Mouse (Mus musculus): ENCODE data around the gene Rimbp2.

Rimbp2 gene

GRCm38 (mm10) chr5:128925073-128925472 lies 28.2 kb downstream of the Rimbp2 start:
- no peak for DNase-seq

- DNase-seq: no peak
These were observed 33.2 kb downstream of the Rimbp2 start for GRCm38 (mm10) chr5:128920112-128920511.

GRCm38 (mm10) chr5:128917116-128917959 lies 35.9 kb downstream of the Rimbp2 start:
- no peak for DNase-seq

- no peak for DNase-seq
These were observed 39.5 kb downstream of the Rimbp2 start for GRCm38 (mm10) chr5:128913820-128914219.

GRCm38 (mm10) chr5:128912374-128912773 lies 40.9 kb downstream of the Rimbp2 start:
- DNase-seq: no peak

GRCm38 (mm10) chr5:128911593-128911992 lies 41.7 kb downstream of the Rimbp2 start:
- no peak for DNase-seq

GRCm38 (mm10) chr5:128904113-128904512 lies 49.2 kb downstream of the Rimbp2 start:
- DNase-seq: no peak

GRCm38 (mm10) chr5:128903120-128903519 lies 50.2 kb downstream of the Rimbp2 start:
- DNase-seq: no peak

- DNase-seq: no peak
These were observed 53.3 kb downstream of the Rimbp2 start for GRCm38 (mm10) chr5:128899971-128900370.

- DNase-seq: no peak
These were observed 58.4 kb downstream of the Rimbp2 start for GRCm38 (mm10) chr5:128894921-128895320.

- DNase-seq: no peak
These were observed 65.7 kb downstream of the Rimbp2 start for GRCm38 (mm10) chr5:128887546-128887945.

GRCm38 (mm10) chr5:128884320-128884719 lies 69.0 kb downstream of the Rimbp2 start:
- DNase-seq: no peak

- no peak for DNase-seq
These were observed 74.2 kb downstream of the Rimbp2 start for GRCm38 (mm10) chr5:128879092-128879491.

- DNase-seq: no peak
These were observed 75.8 kb downstream of the Rimbp2 start for GRCm38 (mm10) chr5:128877425-128878035.

GRCm38 (mm10) chr5:128871706-128872105 lies 81.6 kb downstream of the Rimbp2 start:
- DNase-seq: no peak

GRCm38 (mm10) chr5:128866811-128867210 lies 86.5 kb downstream of the Rimbp2 start:
- DNase-seq: no peak

- DNase-seq: no peak
These were observed 87.0 kb downstream of the Rimbp2 start for GRCm38 (mm10) chr5:128866291-128866690.

- no peak for DNase-seq
These were observed 89.8 kb downstream of the Rimbp2 start for GRCm38 (mm10) chr5:128863497-128863896.

GRCm38 (mm10) chr5:128860907-128861306 lies 92.4 kb downstream of the Rimbp2 start:
- DNase-seq: no peak

- DNase-seq: no peak
These were observed 100.5 kb downstream of the Rimbp2 start for GRCm38 (mm10) chr5:128852791-128853190.

- DNase-seq: no peak
These were observed 105.5 kb downstream of the Rimbp2 start for GRCm38 (mm10) chr5:128847806-128848205.

- no peak for DNase-seq
These were observed 106.7 kb downstream of the Rimbp2 start for GRCm38 (mm10) chr5:128846433-128847040.

- DNase-seq: no peak
These were observed 108.3 kb downstream of the Rimbp2 start for GRCm38 (mm10) chr5:128845033-128845432.

GRCm38 (mm10) chr5:128843982-128844381 lies 109.3 kb downstream of the Rimbp2 start:
- DNase-seq: no peak
